Mouse (Mus musculus) gastrocnemius, adult 8-10 months (tissue): ENCODE data around the gene Map9. TPM values are rescaled to one million over a fixed set of nuclear protein-coding genes. Genes with fewer than 3 reads are reported as not detected.
"Not testable (repeated sequence)": the region's sequence is repeated elsewhere in the genome, so short reads cannot be mapped to it uniquely, and the experiment has no call there.

Experiments used
- DNase-seq, 2 experiments: peaks; one replicate each; pipeline ENCODE4 v3.0.0; 2022; ENCODE audit warnings: low spot score in 2 of 2
- total RNA-seq, 4 experiments: library from RNA; stranded (reverse); gene quantifications; 2 replicates each; pipeline ENCODE4 v1.2.4; 2022

Gene Map9
- total RNA-seq, 4 experiments from 2014 or later, result 1.4 to 3.2 (median 1.7) TPM

DNA sequence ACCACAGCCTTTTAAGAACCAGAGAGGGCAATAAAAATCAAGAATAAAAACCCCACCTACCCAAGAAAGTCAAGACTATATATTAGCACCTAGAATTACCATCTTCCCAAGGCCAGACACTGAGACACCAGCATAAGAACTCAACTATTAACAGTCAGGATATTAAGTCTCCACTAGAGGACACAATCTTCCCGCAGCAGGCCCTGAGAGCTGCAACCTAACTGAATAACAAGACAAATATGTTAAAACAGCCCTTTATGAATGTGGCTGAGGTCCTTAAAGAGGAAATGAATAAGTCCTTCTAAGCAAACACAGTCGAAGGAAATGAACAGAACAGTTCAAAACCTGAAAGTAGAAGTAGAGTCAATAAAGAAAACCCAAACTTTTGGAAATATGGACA is 49.6 kb downstream of the Map9 start:
- DNase-seq, result no peak

GRCm38 (mm10) chr3:82412397-82412796 is 54.6 kb downstream of the Map9 start:
- DNase-seq, result no peak

DNA sequence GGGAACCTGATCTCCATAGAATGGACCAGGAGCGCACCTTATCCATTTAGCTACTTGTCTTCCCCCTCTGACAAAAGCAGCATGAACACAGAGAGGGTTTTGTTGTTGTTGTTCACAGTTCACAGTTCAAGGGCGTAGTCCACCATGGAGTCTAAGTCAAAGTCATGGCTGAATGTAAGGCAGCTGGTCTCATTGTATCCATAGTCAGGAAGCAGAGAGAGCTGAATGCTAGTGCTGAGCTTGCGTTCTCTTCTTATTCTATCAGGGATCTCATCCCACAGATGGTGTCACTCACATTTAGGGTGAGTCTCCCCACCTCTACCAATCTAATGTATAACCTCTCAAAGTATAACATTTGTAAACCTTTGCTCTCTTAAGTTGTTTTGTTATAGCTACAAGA is 60.1 kb downstream of the Map9 start:
- no peak for DNase-seq

DNA sequence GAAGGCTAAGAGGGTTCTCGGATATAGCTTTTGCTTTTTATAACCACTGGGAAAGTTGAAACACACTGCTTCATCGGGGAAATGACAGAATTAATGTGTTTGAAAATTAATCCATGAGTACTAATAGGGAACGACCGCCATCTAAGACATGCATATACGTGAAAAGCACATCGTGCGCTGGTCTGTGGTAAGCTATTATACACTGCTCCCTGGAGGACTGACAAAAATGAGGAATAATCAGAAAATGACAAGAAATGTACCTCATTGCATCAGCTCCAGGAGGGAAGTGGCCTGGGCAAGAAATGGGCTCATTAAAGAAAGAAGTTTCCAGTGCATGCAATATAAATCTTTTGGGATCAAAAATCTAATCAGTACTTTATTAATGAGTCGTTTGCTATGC is 77.5 kb downstream of the Map9 start:
- no peak for DNase-seq

- DNase-seq, result no peak
Measured at GRCm38 (mm10) chr3:82440976-82441375, 83.1 kb downstream of the Map9 start.

DNA sequence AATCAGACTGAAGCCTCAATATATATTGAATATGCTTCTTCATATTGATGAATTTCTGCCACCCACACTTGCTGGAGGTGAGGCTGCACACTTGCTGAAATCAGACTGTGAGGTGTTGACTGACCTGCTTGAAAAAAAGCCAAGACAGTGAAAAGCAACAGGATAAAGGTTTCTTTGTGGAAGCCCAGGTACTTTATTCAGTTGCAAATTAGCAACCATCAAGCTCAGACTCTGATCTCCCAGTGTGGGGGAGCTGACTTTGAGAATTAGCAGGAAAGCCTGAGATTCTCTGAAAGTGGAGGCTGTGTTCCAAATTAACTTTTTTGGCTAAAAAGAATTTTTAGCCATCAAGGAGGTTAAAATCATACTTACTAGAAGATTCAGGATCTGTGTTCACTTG is 83.8 kb downstream of the Map9 start:
- not testable (repeated sequence) for DNase-seq

Other genes starting within 250 kb of the Map9 start
- gene Gucy1a1, start 212.3 kb upstream of the Map9 start, total RNA-seq, result 1 to 10 TPM; 3.4 to 6.0 (median 4.7) TPM
- not detected for gene Npy2r, start 190.0 kb downstream of the Map9 start, total RNA-seq